Mouse (Mus musculus) c-Kit-negative CD71-positive TER-119-positive erythroid progenitor cells, embryonic 14.5 days (primary cell): ENCODE measurements at regions not wholly inside any gene's neighbourhood (a gene's known extent, or its start where the extent isn't known, plus 50 kb on each side); places are given as distances from the start of the nearest gene placed in this dataset.

ENCODE experiments used
- DNase-seq: peaks from one replicate; pipeline ENCODE4 v3.0.0-alpha.2; 2013; ENCODE audit warnings: low read depth, low spot score

- no peak for DNase-seq
These were observed 65.0 kb upstream of the Pik3cg start for GRCm38 (mm10) chr12:32273474-32273873.

GRCm38 (mm10) chr12:32279861-32280260 is 71.4 kb upstream of the Pik3cg start:
- no peak for DNase-seq

- DNase-seq: no peak
These were observed 71.8 kb upstream of the Pik3cg start for GRCm38 (mm10) chr12:32280309-32280708.

GRCm38 (mm10) chr12:32282371-32283163 is 74.1 kb upstream of the Pik3cg start:
- no peak for DNase-seq

- no peak for DNase-seq
These were observed 76.6 kb upstream of the Pik3cg start for GRCm38 (mm10) chr12:32285039-32285438.

GRCm38 (mm10) chr12:32286652-32287051 is 78.2 kb upstream of the Pik3cg start:
- no peak for DNase-seq

- no peak for DNase-seq
These were observed 82.7 kb upstream of the Pik3cg start for GRCm38 (mm10) chr12:32291145-32291544.

GRCm38 (mm10) chr12:32291962-32292748 is 83.7 kb upstream of the Pik3cg start:
- DNase-seq: peak; percentile 94

- peak; percentile 57 for DNase-seq
These were observed 84.3 kb upstream of the Pik3cg start for GRCm38 (mm10) chr12:32292749-32293128.

- DNase-seq: no peak
These were observed 81.1 kb upstream of the Ccdc71l start for GRCm38 (mm10) chr12:32297431-32297830.

GRCm38 (mm10) chr12:32299714-32300113 is 78.8 kb upstream of the Ccdc71l start:
- DNase-seq: no peak

- DNase-seq: no peak
These were observed 72.8 kb upstream of the Ccdc71l start for GRCm38 (mm10) chr12:32305736-32306135.

- no peak for DNase-seq
These were observed 72.2 kb upstream of the Ccdc71l start for GRCm38 (mm10) chr12:32306326-32306725.

- peak; percentile 88 for DNase-seq
These were observed 71.1 kb upstream of the Ccdc71l start for GRCm38 (mm10) chr12:32307280-32308006.

- DNase-seq: no peak
These were observed 63.3 kb upstream of the Ccdc71l start for GRCm38 (mm10) chr12:32315099-32315783.
